Comparison of ENCODE assay signal across 8 mouse cellular contexts in the genomic region with DNA sequence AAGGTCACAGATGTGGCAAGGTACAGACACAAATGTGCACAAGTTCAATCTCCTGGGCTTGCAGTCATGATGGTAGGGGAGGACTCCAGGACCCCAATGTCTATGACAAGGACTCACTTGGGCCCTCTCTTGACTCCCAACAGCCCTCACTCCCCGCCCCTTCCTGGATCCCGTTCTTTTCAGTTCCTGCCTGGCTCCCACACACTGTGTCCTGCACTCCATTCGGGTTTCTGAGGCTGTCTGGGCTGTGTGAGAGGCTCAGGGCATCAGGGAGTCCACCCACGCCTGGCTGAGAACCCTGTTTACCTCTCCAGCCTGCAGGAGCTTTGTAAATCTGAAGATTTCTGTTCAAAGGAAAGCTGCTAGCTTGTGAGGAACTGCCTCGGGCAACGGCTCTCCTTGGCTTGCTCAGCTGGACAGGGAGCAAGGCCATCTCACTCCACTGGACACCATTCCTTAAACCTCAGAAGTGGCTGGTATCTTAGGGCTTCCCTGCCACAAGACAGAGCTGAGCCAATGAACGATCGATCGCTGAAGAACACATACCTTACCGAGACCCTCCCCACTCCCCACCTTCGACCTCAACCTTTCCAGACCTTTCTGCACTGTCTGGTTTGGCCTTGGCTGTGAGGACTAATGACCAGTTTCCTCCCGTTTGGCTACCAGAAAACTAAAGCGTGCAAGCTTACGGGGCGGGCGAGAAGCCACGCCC.
DNase-seq lines count a peak whose midpoint lies in the region; ATAC-seq and TF ChIP-seq lines count a peak whose summit lies in the region.

No protein-coding gene starts in this region.

- 16% methylated on average over 17 of the region's 17 CpGs for WGBS in neural tube, embryonic 11.5 days
- WGBS in intestine, postnatal 0 days = 14% methylated on average over 17 of the region's 17 CpGs
- WGBS in stomach, embryonic 16.5 days = 14% methylated on average over 17 of the region's 17 CpGs

- no peaks in the 10 kb centered on the region for H3K36me3 ChIP-seq in neural tube, embryonic 11.5 days (ENCODE audit: control insufficient read depth, insufficient read depth, low read length)
- no peaks in the 10 kb centered on the region for H3K36me3 ChIP-seq in intestine, postnatal 0 days (ENCODE audit: control insufficient read depth, insufficient read depth)
- H3K36me3 ChIP-seq in stomach, embryonic 16.5 days (ENCODE audit: control insufficient read depth, insufficient read depth, low read length) = no peaks in the 10 kb centered on the region

- no peaks in the 10 kb centered on the region for H3K27me3 ChIP-seq in neural tube, embryonic 11.5 days (ENCODE audit: control insufficient read depth, insufficient read depth, low read length)
- no peaks in the 10 kb centered on the region for H3K27me3 ChIP-seq in intestine, postnatal 0 days (replicated peaks; ENCODE audit: control insufficient read depth, insufficient read depth, low read length)
- 0 out of 2 replicates have a peak, but pooled peaks cover 3% of the 10 kb centered on the region for H3K27me3 ChIP-seq in stomach, embryonic 16.5 days (ENCODE audit: control insufficient read depth, insufficient read depth, low read length)

- peak overlapping the region; percentile 32 for H3K4me2 ChIP-seq in neural tube, embryonic 11.5 days (ENCODE audit: low read depth)
- H3K4me2 ChIP-seq in intestine, postnatal 0 days (replicated peaks; ENCODE audit: low read depth) = peak overlapping the region; percentile 52
- H3K4me2 ChIP-seq in stomach, embryonic 16.5 days (ENCODE audit: low read depth, low read length) = peak overlapping the region; percentile 39

- no peak for ATAC-seq in neural tube, embryonic 11.5 days (ENCODE audit: insufficient read depth, low FRiP score, low TSS enrichment)
- no peak for ATAC-seq in intestine, postnatal 0 days
- no peak for ATAC-seq in stomach, embryonic 16.5 days (ENCODE audit: insufficient read depth, low FRiP score)

- peak; percentile 84 for DNase-seq in cerebellum, adult 11-12 months
- no peak for DNase-seq in cerebellum, adult 11 months
- DNase-seq in neural tube, embryonic 11.5 days (ENCODE audit: low spot score) = no peak
- no peak for DNase-seq in neural tube, embryonic 10.5 days (ENCODE audit: extremely low spot score, low spot score)
- DNase-seq in layer of hippocampus, adult 11-12 months (ENCODE audit: low spot score) = no peak
- no peak for DNase-seq in gastrocnemius, adult 8-10 months (ENCODE audit: low spot score in 2 of 2)

- H3K27ac ChIP-seq in neural tube, embryonic 11.5 days (ENCODE audit: low read depth, low read length) = no peak overlapping the region
- H3K27ac ChIP-seq in intestine, postnatal 0 days (ENCODE audit: low read depth, low read length) = no peak overlapping the region
- H3K27ac ChIP-seq in stomach, embryonic 16.5 days (ENCODE audit: low read length) = no peak overlapping the region

- H3K9me3 ChIP-seq in neural tube, embryonic 11.5 days (ENCODE audit: control insufficient read depth, low read length) = no peaks in the 10 kb centered on the region
- H3K9me3 ChIP-seq in intestine, postnatal 0 days (ENCODE audit: control insufficient read depth) = no peaks in the 10 kb centered on the region
- no peaks in the 10 kb centered on the region for H3K9me3 ChIP-seq in stomach, embryonic 16.5 days (replicated peaks; ENCODE audit: control insufficient read depth, low read length)

- no peak overlapping the region for H3K9ac ChIP-seq in neural tube, embryonic 11.5 days (ENCODE audit: low read length)
- no peak overlapping the region for H3K9ac ChIP-seq in intestine, postnatal 0 days (ENCODE audit: low read depth, low read length)
- H3K9ac ChIP-seq in stomach, embryonic 16.5 days (ENCODE audit: low read length) = no peak overlapping the region; the same call in 1 of the 2 replicates

- no peak for TF ChIP-seq CTCF in intestine, postnatal 0 days (IDR thresholded peaks at IDR 0.05; ENCODE audit: low read depth)

- H3K4me3 ChIP-seq in neural tube, embryonic 11.5 days (ENCODE audit: low read depth, low read length) = no peak overlapping the region
- H3K4me3 ChIP-seq in intestine, postnatal 0 days (ENCODE audit: low read depth, low read length) = no peak overlapping the region
- H3K4me3 ChIP-seq in stomach, embryonic 16.5 days (replicated peaks; ENCODE audit: low read length) = no peak overlapping the region

- H3K4me1 ChIP-seq in neural tube, embryonic 11.5 days (ENCODE audit: control insufficient read depth, insufficient read depth, low read length) = peaks cover 5% of the 10 kb centered on the region; the same call in 1 of the 2 replicates
- peaks cover 5% of the 10 kb centered on the region; the same call in 1 of the 2 replicates for H3K4me1 ChIP-seq in intestine, postnatal 0 days (replicated peaks; ENCODE audit: control insufficient read depth, insufficient read depth, low read length)
- H3K4me1 ChIP-seq in stomach, embryonic 16.5 days (ENCODE audit: control insufficient read depth, insufficient read depth, low read length) = 0 out of 2 replicates have a peak, but pooled peaks cover 3% of the 10 kb centered on the region
